Mouse (Mus musculus): ENCODE data around the gene Arl5a.

Arl5a gene

GRCm38 (mm10) chr2:52422871-52423610 lies 1.7 kb downstream of the Arl5a start:
- no peak for DNase-seq (ENCODE audit: low spot score in 2 of 2)

DNA sequence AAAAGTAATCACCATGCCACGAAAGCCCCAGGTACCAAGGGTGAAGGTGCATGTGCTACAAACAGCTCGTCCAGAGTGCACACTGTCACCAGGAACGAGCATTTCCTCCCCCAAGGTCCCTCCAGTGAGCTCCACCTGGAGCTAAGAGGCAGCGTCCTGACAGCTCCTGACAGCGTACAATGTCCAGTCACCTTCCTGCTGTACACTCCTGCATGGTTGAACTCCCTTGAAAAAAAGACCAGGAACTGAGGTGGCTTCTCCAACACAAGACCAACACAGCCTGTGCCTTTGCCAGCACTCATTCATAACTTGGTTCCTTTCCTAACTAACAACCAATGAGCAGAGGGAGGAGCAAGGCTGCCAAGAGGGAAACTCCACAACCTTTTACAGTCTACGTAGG lies 3.5 kb downstream of the Arl5a start:
- DNase-seq (ENCODE audit: low spot score in 2 of 2): no peak

- DNase-seq (ENCODE audit: low spot score in 2 of 2): no peak
Observed at GRCm38 (mm10) chr2:52420001-52420710, 4.5 kb downstream of the Arl5a start.

GRCm38 (mm10) chr2:52419295-52419694 lies 5.4 kb downstream of the Arl5a start:
- no peak for DNase-seq (ENCODE audit: low spot score in 2 of 2)

DNA sequence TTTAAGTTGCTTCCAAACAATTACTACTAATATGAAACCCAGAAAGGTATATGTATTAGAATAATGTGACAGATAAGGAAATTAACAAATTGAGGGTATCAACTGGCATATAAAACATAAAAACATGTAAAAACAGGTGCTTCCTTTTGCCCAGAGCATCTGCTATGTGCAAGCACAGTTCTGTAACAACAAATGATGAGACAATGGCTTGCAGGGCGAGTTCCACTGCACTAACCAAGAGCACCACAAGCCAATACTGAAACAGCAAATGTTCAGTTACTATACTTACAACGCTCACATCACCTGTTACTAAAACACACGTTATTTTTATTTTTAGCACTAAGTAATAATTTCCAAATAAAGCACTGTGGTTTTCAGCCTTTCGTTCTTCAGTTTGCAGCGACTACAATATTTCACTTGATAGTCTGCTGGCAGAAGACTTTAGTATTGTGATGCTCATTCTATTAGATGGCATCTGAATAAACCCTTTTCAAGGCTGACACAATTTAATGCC lies 12.1 kb downstream of the Arl5a start:
- no peak for DNase-seq (ENCODE audit: low spot score in 2 of 2)

GRCm38 (mm10) chr2:52406480-52406879 lies 18.2 kb downstream of the Arl5a start:
- DNase-seq (ENCODE audit: low spot score in 2 of 2): peak in 1 of 2 experiments; percentile 17

DNA sequence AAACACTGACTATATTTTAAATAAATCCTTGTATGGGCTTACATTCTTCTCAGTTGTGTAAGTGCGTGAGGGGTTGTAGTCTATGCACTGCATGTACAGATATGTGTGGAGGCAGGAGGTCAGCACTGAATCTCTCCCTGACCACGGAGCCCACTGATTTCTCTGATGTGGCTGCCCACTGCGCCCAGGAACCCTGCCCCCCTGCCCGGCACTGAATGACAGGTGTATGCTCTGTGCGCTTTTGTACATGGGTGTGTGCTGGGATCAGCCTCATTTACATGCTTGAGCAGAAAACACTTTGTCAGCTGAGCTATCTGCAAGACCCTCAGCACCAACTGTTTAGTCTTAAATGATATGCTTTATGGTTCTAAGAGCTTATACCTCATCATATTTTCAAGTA lies 19.5 kb downstream of the Arl5a start:
- no peak for DNase-seq (ENCODE audit: low spot score in 2 of 2)

DNA sequence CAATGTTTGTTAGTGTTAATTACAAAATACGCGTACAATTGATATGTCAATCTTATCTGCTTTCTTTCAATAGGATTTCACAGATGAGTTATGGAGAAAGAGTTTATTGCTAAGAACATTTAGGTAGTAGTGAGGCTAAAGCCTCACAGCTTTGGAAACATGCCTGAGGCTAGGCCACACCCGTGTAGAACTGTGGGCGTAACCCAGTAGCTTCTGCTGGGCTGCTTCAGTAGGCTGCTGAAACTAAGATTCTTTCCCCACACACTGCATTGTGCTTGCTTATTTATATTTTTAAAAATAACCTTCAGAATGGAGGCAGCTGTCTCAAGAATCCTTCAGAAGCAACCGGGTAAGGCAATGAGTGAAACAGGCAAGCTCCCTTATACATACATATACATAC lies 30.2 kb downstream of the Arl5a start:
- DNase-seq (ENCODE audit: low spot score in 2 of 2): no peak

- DNase-seq (ENCODE audit: low spot score in 2 of 2): no peak
Observed at GRCm38 (mm10) chr2:52390415-52390975, 34.2 kb downstream of the Arl5a start.

DNA sequence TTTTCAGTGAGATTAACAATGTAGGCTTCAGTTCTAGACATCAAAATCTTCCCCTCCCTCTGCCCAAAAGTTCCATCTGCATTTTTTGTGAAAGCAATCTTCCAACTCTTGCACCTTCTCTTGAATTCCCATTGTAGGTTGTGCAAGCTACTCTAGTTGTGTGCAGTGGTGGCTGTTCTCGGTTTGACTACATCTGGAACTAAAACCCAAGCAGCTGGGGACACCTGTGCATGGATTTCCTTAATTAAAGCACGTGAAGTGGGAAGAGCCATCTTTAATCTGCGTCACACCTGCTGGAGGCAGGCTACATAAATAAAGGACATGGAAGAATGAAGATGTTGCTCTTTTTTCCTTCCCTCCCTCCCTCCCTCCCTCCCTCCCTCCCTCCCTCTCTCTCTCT lies 34.7 kb downstream of the Arl5a start:
- no peak for DNase-seq (ENCODE audit: low spot score in 2 of 2)

DNA sequence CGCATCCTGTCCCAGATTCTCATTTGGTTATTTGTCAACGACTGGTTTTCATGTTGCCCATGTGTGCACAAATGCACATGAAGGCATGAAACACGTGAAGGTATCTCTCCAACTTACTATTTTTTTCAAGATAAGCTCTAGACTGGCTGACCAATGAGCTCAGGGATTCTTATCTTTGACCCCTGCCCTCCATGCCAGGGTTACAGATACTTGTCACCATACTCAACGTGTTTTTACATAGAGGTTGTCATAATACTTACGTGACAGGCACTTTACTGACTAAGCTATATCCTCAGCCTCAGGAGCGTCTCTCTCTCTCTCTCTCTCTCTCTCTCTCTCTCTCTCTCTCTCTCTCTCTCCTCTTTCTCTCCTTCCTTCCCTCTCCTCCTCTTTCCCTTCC lies 38.2 kb downstream of the Arl5a start:
- DNase-seq (ENCODE audit: low spot score in 2 of 2): no peak

DNA sequence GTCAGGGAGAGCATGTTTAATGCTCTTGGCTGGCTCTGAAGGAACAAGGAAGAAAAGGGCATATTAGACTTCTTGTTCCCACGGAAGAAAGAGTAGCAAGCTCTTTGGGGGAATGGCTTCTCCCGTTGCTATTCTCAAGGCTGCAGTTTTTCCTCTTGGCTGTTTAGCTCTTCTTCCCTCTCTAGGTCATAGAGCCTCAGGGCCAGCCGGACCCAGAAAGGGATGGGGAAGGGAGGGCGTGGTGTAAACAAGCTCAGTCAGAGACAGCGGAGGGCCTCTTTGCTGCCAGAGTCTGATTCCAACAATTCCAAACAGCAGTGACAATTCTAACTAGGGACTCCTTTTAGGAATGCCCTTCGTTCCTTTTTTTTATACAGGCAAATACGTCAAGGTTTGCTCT lies 38.7 kb downstream of the Arl5a start:
- DNase-seq (ENCODE audit: low spot score in 2 of 2): no peak

GRCm38 (mm10) chr2:52378848-52379261 lies 45.8 kb downstream of the Arl5a start:
- peak; percentile 1 to 2 for DNase-seq (ENCODE audit: low spot score in 2 of 2)

DNA sequence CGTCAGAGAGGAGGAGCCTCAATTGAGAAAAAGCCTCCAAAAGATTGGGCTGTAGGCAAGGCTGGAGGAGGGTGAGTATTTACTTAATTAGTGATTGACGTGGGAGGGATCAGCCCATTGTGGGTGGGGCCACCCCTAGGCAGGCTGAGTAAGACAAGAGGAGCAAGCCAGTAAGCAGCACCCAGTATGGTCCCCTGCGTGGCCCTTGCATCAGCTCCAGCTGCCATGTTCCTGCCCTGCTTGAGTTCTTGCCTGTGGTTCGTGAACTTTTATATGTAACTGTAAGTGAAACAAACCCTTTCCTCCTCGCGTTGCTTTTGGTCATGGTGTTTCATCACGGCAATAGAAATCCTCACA lies 46.3 kb downstream of the Arl5a start, which contains the start of gene Neb:
Gene Neb, minus strand, starts transcription at position 27 of the 357 bp plus-strand sequence.
- peak in 1 of 2 experiments; percentile 3 for DNase-seq (ENCODE audit: low spot score in 2 of 2)

GRCm38 (mm10) chr2:52377706-52378447 lies 46.8 kb downstream of the Arl5a start:
- DNase-seq (ENCODE audit: low spot score in 2 of 2): no peak

GRCm38 (mm10) chr2:52374706-52375105 lies 50.0 kb downstream of the Arl5a start:
- DNase-seq (ENCODE audit: low spot score in 2 of 2): no peak

GRCm38 (mm10) chr2:52372480-52372879 lies 52.2 kb downstream of the Arl5a start:
- no peak for DNase-seq (ENCODE audit: low spot score in 2 of 2)

- no peak for DNase-seq (ENCODE audit: low spot score in 2 of 2)
Observed at GRCm38 (mm10) chr2:52372080-52372479, 52.6 kb downstream of the Arl5a start.

DNA sequence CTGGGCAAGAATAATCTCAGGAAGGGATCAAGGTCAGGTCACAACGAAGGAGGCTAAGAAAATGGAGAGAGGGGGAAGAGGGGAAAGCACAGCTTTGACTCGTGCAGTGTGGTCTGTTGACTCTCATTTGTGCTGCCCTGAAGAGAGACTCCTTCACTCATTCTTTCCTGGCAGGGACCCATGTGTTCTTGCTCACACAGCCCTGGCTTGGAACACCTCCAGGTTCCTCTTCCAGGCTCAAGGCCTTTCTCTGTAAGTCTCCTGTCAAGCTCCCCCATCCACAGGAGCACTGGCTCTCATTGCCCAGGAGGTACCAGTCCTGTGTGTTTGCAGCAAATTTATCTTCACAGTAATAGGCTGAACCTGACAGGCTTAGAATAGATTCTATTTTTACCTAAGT lies 53.6 kb downstream of the Arl5a start:
- DNase-seq (ENCODE audit: low spot score in 2 of 2): no peak

GRCm38 (mm10) chr2:52369622-52370021 lies 55.1 kb downstream of the Arl5a start:
- DNase-seq (ENCODE audit: low spot score in 2 of 2): no peak

DNA sequence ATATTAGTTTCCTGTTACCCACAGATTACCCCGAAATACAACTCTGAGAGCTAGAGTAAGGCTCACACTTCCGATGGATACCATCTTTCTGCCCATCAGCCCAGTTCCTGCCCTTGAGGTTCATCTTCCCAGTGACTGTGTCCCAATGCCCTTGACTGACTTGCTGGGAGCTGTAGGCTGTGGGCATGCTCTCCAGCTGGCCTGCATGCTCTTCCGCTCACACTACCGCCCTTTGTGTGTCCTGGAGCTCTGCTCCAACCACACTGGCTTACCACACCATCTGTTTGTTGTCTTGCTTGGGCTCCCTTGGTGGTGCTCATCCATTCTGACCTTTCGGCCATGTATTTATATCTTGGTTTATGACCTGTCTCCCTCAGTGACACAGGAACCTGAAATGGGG lies 57.0 kb downstream of the Arl5a start:
- no peak for DNase-seq (ENCODE audit: low spot score in 2 of 2)

DNA sequence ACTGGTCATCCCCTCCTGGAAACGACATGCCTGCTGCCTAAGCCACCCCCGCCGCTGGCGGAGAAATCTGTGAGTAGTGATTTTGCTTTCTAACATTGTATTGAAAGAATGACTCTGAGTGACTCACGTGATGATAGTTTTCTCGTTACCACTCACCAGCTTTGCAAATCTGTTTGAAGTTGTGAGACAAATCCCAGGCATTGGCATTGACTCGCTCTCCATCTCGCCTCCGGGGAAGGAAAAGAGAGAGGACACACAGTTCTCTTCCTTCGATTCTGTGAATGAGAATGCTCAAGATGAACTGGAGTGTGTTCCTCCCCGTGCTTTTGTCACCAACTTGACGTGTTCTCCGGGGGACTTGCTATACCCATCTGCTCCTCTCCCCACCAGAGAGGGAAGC lies 57.5 kb downstream of the Arl5a start:
- DNase-seq (ENCODE audit: low spot score in 2 of 2): no peak

Data from spleen, postnatal 36 days (tissue).